Mouse (Mus musculus): Measurements from ENCODE around the gene Atf1. TPM values are rescaled to one million over a fixed set of nuclear protein-coding genes. Genes with fewer than 3 reads are reported as not detected.
A peak's percentile ranks its signal among the peaks of the same experiment; 100 is the strongest.

Atf1 gene
- 34.0 and 40.4 TPM in 2 replicates for polyA plus RNA-seq (2015; fragmentation: Nextera tagmentation; extraction: Ambion mirVana)

DNA sequence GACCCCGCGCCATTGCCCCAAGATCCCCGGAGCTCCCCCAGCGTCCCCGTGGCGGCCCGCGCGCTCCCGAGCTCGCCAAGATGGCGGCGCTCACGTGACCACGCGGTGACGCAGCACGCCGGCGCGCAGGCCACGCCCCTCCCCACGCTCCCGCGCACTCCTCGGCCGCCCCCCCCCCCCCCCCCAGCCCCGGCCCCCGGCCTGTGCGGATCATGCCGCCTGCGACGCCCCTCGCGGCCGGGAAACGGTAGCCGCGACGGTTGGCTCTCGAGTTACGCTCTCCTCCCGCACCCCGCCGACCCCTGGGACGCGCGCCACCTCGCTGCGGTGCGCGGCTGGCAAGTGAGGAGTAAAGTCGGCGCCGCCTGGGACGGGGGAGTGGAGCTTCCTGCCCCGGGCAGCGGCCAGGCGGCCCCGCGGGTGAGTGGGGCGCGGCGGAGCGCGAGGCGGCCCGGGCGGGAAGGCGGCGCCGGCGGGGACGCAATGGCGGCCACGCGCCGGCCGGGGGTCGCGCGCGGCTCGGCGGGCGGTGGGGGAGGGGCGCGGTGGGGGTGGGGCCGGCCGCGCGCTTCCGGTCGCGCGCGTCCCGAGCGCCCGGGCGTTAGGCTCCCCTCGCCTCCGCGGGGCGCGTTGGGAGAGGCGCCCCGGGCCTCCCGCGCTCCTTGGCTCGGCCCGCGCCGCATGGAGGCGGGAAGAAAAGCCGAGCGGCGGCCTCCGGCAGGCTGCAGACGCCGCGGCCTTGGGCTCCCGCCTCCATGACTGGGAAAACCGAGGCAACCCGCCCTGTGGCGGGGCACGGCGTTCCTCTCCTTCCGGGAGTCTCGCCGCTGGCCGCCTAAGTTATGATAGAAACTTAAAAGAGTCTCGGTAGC lies at the start of gene Atf1:
Atf1 (plus strand) TSS at position 157 of the 872 bp plus-strand sequence.
- Histone ChIP-seq H3K27ac (ENCODE audit: low read length) (peak within 1 kb of the TSS; percentile 100), H3K9me3 (replicated peaks; ENCODE audit: control insufficient read depth, low read length) (peaks cover 6% of the 10 kb centered on the region; the same call in 1 of the 2 replicates), H3K36me3 (ENCODE audit: control insufficient read depth, insufficient read depth, low read length) (no peaks in the 10 kb centered on the region), H3K9ac (ENCODE audit: low read length) (peak within 1 kb of the TSS; percentile 100), H3K4me1 (ENCODE audit: control insufficient read depth, insufficient read depth, low read length) (peaks cover 18% of the 10 kb centered on the region), H3K4me3 (replicated peaks; ENCODE audit: low read length) (peak within 1 kb of the TSS; percentile 83), H3K4me2 (ENCODE audit: low read depth, low read length) (peak within 1 kb of the TSS; percentile 76), H3K27me3 (ENCODE audit: control insufficient read depth, insufficient read depth, low read length) (no peaks in the 10 kb centered on the region)
- ATAC-seq (ENCODE audit: insufficient read depth, low FRiP score): peak; percentile 86
- WGBS: under 1% methylated on average over 109 of the region's 133 CpGs

DNA sequence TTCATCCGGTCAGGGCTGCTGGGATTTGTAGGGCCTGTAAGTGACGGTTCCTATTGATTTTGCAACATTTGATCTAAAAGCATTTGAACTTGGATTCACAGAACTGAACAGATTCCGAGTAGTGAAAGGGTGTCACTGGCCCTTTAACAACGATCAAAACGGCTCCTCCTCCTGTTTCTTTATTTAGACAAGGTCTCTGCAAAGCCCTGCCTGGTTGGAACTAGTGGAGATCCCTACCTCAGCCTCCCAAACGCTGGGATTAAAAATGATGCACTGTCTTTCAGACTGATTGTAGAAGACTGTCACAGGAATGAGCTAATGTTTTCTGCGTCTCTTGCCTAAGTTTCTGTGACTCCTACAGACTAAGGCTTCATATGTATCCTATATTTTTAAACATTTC lies 49.1 kb upstream of the Atf1 start:
- Histone ChIP-seq H3K9me3 (replicated peaks; ENCODE audit: control insufficient read depth, low read length) (no peaks in the 10 kb centered on the region), H3K27ac (ENCODE audit: low read length) (no peak overlapping the region), H3K9ac (ENCODE audit: low read length) (no peak overlapping the region), H3K36me3 (ENCODE audit: control insufficient read depth, insufficient read depth, low read length) (peaks cover 4% of the 10 kb centered on the region; the same call in 1 of the 2 replicates), H3K4me2 (ENCODE audit: low read depth, low read length) (no peak overlapping the region), H3K4me3 (replicated peaks; ENCODE audit: low read length) (no peak overlapping the region), H3K4me1 (ENCODE audit: control insufficient read depth, insufficient read depth, low read length) (no peaks in the 10 kb centered on the region), H3K27me3 (ENCODE audit: control insufficient read depth, insufficient read depth, low read length) (no peaks in the 10 kb centered on the region)
- no peak for ATAC-seq (ENCODE audit: insufficient read depth, low FRiP score)
- WGBS: 41% methylated on average over 7 of the region's 7 CpGs

DNA sequence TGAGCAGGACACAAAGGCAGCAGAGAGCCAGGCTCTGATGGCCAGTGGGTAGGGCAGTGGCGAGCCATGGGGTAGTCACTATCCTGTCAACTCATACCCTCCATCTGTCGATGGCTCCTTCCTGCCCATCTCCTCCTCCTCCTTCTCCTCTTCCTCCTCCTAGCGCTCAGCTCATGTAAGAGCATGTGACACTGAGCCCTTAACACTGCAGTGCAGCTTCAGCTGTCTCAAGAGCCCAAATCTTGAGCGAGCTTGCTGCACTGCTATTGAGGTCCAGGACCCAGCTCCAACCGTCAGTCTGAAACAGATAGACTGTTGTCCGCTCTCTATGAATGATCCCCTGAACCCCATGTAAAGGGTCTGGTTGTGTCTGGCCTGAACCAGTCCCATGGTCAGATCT lies 47.9 kb upstream of the Atf1 start:
- Histone ChIP-seq H3K4me2 (ENCODE audit: low read depth, low read length) (no peak overlapping the region), H3K27me3 (ENCODE audit: control insufficient read depth, insufficient read depth, low read length) (no peaks in the 10 kb centered on the region), H3K27ac (ENCODE audit: low read length) (no peak overlapping the region), H3K4me1 (ENCODE audit: control insufficient read depth, insufficient read depth, low read length) (no peaks in the 10 kb centered on the region), H3K36me3 (ENCODE audit: control insufficient read depth, insufficient read depth, low read length) (peaks cover 4% of the 10 kb centered on the region; the same call in 1 of the 2 replicates), H3K9me3 (replicated peaks; ENCODE audit: control insufficient read depth, low read length) (no peaks in the 10 kb centered on the region), H3K9ac (ENCODE audit: low read length) (no peak overlapping the region), H3K4me3 (replicated peaks; ENCODE audit: low read length) (no peak overlapping the region)
- no peak for ATAC-seq (ENCODE audit: insufficient read depth, low FRiP score)
- 91% methylated on average over 6 of the region's 6 CpGs for WGBS

DNA sequence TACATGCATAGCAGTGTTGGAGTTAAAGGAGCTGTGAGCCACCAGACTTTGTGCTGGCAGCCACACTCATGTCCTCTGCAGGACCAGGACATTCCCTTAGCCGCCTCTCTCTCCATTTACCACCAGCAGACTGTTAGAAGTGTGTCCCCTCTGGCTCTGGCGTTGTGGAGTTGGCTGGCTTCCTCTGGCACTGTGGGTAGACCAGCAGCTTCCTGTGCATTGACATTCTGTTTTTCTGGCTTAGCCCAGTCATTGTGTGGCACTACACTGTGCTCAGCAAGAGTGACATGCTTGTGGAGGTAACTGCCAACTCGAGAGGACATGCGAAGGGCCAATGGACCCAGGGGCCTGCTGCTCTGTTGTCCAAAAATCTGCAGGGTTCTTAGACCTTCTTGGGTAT lies 47.4 kb upstream of the Atf1 start:
- no peak for ATAC-seq (ENCODE audit: insufficient read depth, low FRiP score)
- H3K4me3 ChIP-seq (replicated peaks; ENCODE audit: low read length): no peak overlapping the region
- no peak overlapping the region for H3K9ac ChIP-seq (ENCODE audit: low read length)
- peaks cover 3% of the 10 kb centered on the region; the same call in 1 of the 2 replicates for H3K36me3 ChIP-seq (ENCODE audit: control insufficient read depth, insufficient read depth, low read length)
- H3K4me1 ChIP-seq (ENCODE audit: control insufficient read depth, insufficient read depth, low read length): no peaks in the 10 kb centered on the region
- H3K4me2 ChIP-seq (ENCODE audit: low read depth, low read length): no peak overlapping the region
- no peaks in the 10 kb centered on the region for H3K27me3 ChIP-seq (ENCODE audit: control insufficient read depth, insufficient read depth, low read length)
- no peak overlapping the region for H3K27ac ChIP-seq (ENCODE audit: low read length)
- WGBS: 92% methylated on average over 4 of the region's 4 CpGs
- H3K9me3 ChIP-seq (replicated peaks; ENCODE audit: control insufficient read depth, low read length): no peaks in the 10 kb centered on the region

DNA sequence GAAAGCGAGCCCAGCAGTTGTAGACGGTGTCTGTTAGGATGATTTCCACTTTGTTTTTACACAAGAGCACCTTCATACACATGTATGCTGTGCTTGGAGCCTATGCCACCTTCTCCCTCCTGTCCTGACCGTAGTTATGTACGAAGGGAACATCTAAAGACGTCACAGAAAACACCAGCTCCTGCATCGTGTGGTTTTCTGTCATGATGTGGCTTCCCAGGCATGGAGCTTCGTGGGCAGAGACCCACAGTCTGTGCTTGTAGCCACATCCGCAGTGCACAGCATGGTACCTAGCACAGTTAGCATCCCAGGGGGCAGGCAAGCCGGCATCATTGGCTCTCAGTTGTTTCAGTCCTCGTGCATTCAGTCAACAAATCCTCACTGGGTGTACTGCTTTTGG lies 45.8 kb upstream of the Atf1 start:
- H3K4me3 ChIP-seq (replicated peaks; ENCODE audit: low read length): no peak overlapping the region
- no peaks in the 10 kb centered on the region for H3K27me3 ChIP-seq (ENCODE audit: control insufficient read depth, insufficient read depth, low read length)
- no peak overlapping the region for H3K27ac ChIP-seq (ENCODE audit: low read length)
- no peaks in the 10 kb centered on the region for H3K4me1 ChIP-seq (ENCODE audit: control insufficient read depth, insufficient read depth, low read length)
- no peak for ATAC-seq (ENCODE audit: insufficient read depth, low FRiP score)
- H3K9ac ChIP-seq (ENCODE audit: low read length): no peak overlapping the region
- H3K9me3 ChIP-seq (replicated peaks; ENCODE audit: control insufficient read depth, low read length): no peaks in the 10 kb centered on the region
- H3K36me3 ChIP-seq (ENCODE audit: control insufficient read depth, insufficient read depth, low read length): no peaks in the 10 kb centered on the region
- no peak overlapping the region for H3K4me2 ChIP-seq (ENCODE audit: low read depth, low read length)
- WGBS: 87% methylated on average over 10 of the region's 10 CpGs

DNA sequence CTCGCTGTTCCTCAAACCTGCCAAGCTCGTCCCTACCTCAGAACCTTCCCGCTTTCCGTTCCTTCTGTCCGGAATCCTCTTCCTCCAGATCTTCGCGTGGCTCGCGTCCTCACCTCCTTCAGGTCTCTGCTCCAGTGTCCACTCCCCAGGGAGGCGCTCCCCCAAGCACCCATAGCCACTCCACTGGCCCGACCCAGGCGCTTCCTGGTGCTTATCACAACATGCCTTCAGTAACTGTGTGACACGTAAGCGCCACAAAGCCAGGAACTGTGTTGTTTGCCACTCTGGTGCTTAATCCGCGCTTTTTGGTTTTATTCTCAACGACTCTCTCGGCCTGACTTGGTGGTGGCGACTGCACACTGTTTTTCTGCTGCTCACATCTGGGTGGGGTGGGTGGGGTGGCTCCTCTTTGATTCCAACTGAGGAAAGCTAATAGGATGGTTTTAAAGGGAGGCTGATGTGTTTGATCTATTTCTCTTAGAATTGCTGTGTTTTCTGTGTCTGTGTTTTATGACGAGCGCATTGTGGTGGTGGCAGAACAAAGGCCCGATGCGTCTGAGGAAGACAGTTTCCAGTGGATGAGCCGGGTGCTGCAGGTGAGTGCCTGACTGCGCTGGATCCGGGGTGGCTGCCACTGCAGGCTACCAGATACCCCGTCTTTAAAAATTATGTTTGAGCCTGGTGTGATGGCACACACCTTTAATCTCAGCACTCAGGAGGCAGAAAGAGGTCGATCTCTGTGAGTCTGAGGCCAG lies 44.9 kb upstream of the Atf1 start:
- Histone ChIP-seq H3K36me3 (ENCODE audit: control insufficient read depth, insufficient read depth, low read length) (no peaks in the 10 kb centered on the region), H3K4me2 (ENCODE audit: low read depth, low read length) (no peak overlapping the region), H3K4me1 (ENCODE audit: control insufficient read depth, insufficient read depth, low read length) (no peaks in the 10 kb centered on the region), H3K9ac (ENCODE audit: low read length) (no peak overlapping the region), H3K9me3 (replicated peaks; ENCODE audit: control insufficient read depth, low read length) (no peaks in the 10 kb centered on the region), H3K27me3 (ENCODE audit: control insufficient read depth, insufficient read depth, low read length) (no peaks in the 10 kb centered on the region), H3K4me3 (replicated peaks; ENCODE audit: low read length) (no peak overlapping the region), H3K27ac (ENCODE audit: low read length) (no peak overlapping the region; the same call in 1 of the 2 replicates)
- 85% methylated on average over 28 of the region's 28 CpGs for WGBS
- ATAC-seq (ENCODE audit: insufficient read depth, low FRiP score): no peak

DNA sequence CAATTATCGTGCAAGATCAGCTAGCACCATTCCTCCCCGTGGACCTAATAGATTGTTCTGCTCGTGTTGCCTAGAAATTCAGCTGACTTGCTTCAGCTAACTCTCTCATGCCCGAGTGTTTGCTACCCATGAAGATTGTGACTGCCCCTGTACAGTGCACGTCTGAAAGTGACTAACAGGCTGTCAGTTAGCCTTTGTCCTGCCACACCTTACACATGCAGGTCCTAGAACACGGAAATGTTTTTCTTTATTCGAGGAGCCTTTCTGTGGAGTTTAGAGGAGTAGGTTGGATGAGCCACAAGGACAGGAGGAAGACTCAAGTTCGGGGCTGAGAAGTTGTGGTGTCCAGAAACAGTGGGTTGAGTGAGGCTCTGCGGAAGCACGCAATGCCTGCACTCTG lies 44.1 kb upstream of the Atf1 start:
- Histone ChIP-seq H3K4me2 (ENCODE audit: low read depth, low read length) (no peak overlapping the region), H3K4me3 (replicated peaks; ENCODE audit: low read length) (no peak overlapping the region), H3K9me3 (replicated peaks; ENCODE audit: control insufficient read depth, low read length) (no peaks in the 10 kb centered on the region), H3K27ac (ENCODE audit: low read length) (no peak overlapping the region), H3K36me3 (ENCODE audit: control insufficient read depth, insufficient read depth, low read length) (no peaks in the 10 kb centered on the region), H3K4me1 (ENCODE audit: control insufficient read depth, insufficient read depth, low read length) (0 out of 2 replicates have a peak, but pooled peaks cover under 1% of the 10 kb centered on the region), H3K27me3 (ENCODE audit: control insufficient read depth, insufficient read depth, low read length) (no peaks in the 10 kb centered on the region), H3K9ac (ENCODE audit: low read length) (no peak overlapping the region)
- ATAC-seq (ENCODE audit: insufficient read depth, low FRiP score): peak; percentile 73; the same call in 1 of the 2 replicates
- WGBS: 82% methylated on average over 10 of the region's 10 CpGs

DNA sequence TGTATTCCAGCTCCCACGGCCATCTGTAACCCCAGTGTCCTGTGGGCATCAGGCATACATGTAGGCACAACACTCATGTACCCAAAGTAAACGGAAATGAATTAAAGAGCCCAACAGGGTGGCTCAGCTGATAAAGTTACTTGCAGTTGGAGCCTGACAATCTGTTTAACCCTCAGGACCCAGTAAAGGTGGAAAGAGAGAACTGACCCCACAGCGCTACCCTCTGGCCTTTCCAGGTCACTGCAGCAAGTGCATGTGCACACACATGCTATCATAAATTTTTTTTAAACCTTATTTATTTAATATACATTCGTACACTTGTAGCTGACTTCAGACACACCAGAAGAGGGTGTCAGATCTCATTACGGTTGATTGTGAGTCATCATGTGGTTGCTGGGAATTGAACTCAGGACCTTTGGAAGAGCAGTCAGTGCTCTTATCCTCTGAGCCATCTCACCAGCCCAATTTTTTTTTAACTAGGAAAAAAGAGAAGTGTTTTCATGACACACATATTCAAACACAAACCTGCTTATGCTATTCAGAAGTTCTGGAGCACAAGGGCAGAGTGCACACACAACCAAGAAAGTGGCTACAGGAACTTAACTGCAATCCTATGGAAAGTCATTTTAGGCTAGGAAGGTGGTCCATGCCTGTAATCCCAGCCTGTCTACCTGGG lies 42.7 kb upstream of the Atf1 start:
- Histone ChIP-seq H3K27me3 (ENCODE audit: control insufficient read depth, insufficient read depth, low read length) (no peaks in the 10 kb centered on the region), H3K4me3 (replicated peaks; ENCODE audit: low read length) (no peak overlapping the region), H3K36me3 (ENCODE audit: control insufficient read depth, insufficient read depth, low read length) (no peaks in the 10 kb centered on the region), H3K4me1 (ENCODE audit: control insufficient read depth, insufficient read depth, low read length) (peaks cover 7% of the 10 kb centered on the region; the same call in 1 of the 2 replicates), H3K27ac (ENCODE audit: low read length) (no peak overlapping the region), H3K4me2 (ENCODE audit: low read depth, low read length) (no peak overlapping the region), H3K9me3 (replicated peaks; ENCODE audit: control insufficient read depth, low read length) (no peaks in the 10 kb centered on the region), H3K9ac (ENCODE audit: low read length) (no peak overlapping the region)
- ATAC-seq (ENCODE audit: insufficient read depth, low FRiP score): no peak
- 81% methylated on average over 5 of the region's 5 CpGs for WGBS
